Mouse (Mus musculus): ENCODE results near the gene Mad1l1.
A peak's percentile ranks its signal among the peaks of the same experiment; 100 is the strongest.

Mad1l1 gene

DNA sequence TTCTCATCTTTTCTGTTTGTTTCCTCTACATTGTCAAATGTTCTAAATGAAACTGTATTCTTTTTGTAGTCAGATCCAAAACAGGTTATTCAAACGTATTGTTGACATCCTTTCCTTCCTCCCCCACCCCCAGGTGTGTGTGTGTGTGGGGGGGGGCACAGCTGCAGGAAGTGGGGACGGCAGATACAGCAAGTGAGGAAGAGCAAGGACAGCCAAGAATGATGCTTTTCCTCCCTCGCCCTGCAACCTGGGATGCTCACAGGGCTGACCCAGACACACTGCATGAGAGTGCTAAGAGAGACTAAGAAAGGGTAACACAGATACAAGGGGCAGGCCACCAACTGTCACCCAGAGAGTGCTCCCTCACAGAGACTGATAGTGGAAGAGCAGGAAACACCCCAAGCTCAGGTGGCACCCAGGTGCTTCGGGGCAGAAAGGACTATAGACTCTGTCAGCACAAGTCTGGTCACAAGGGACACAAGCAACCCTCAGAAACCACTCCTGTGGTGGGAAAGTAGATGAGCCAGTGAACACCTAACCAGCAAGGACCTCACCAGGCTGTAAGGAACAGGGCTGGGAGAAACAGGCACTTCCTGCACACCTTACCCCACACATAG lies 105.8 kb downstream of the Mad1l1 start:
- DNase-seq (ENCODE audit: low spot score): no peak

GRCm38 (mm10) chr5:140213001-140213400 lies 108.4 kb downstream of the Mad1l1 start:
- DNase-seq (ENCODE audit: low spot score): no peak

DNA sequence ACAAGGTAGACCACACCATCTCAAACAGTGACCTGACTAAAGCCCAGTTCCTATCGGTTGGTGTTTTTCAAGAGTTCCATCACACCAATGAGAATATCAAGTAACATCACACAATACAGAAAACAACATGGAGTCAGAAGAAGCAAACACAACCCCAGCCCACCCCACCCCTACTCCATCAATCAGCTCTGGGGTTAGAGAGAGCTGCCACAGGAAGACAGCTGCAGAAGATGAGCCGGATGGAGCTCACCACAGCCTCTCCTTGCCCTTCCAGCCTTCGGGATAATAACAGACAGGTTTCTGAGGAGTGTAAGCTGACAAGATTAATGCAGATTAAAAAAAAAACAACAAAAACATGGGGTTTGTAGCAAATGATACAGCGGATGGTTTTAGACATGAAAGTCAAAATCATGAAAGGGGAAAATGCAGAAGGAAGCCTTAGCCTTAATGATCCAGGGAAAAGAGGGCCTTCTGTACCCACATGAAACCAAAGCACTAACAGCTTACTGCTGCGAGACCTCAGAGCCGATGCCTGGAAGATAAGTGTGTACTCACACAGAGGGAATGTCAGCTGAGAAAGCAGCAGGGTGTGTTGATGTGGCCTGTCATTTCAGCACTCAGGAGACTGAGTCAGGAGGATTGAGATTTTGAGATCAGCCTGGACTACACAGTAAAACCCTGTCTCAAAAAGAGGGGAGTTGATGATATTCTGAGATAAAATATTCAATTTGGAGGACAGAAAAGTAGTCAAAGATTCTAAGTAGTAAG lies 110.8 kb downstream of the Mad1l1 start:
- DNase-seq (ENCODE audit: low spot score): no peak

- peak; percentile 69 for DNase-seq (ENCODE audit: low spot score)
Measured at GRCm38 (mm10) chr5:140208743-140209409, 112.5 kb downstream of the Mad1l1 start.

DNA sequence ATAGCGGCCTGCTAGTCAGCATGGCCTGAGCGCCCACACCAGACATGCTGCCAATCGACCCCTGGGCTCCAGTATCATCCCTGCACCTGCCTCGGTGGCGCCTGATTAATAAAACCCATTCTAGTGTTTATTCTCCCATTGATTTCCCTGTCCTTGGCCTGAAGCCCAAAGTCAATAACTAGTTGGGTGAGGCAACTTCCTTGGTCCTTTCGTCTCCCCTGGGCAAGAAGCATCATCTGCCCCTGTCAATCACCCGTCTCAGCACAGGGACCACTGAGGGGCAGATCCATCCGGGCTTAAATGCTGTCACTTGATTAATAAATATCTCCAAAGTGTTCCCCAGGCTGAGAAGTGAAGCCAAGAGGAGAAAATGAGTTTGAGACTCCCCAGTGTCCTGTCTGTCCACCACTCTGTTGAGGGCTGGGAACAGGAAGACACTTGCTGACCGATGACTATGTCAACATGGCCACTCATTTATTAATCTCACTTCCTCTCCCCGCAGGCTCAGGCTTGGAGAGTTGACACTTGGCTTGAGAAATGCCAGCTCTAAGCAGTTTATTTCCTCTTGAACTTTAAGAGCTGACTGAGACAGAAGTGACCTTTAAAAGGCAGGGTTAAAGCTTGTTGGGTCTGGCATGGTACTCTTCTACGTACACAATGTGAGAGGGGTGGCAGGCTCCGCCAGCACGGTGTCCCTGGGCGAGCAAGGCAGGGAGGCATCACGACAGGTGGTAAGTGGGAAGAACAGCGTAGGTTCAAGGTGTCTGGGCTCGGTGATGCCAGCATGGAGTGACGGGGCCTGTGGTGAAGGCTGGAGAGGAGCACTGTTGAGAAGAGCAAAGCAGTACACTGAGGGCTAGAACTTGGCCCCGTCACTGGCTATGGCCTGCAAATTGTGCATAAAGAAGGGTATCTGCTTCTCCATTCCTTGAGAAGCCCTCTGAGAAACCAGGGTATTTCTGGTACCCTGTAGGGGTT lies 114.3 kb downstream of the Mad1l1 start:
- DNase-seq (ENCODE audit: low spot score): no peak

DNA sequence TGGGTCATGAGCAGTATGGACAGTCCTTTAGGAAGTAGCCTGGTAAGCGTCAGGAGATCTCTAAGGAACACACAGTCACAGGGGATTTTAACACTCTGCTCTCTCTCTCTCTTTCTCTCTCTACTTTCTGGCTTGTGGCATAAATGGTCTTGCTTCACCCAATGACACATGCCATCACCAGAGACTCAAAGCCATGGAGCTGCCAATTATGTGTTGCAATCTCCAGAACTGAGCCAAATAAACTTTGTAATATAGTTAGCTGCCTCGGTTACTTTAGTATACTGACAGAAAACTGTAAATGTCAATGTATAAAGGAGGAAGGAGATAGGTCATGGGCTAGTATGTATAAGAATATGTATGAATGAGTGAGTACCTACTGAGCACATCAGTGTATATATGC lies 115.4 kb downstream of the Mad1l1 start:
- DNase-seq (ENCODE audit: low spot score): no peak

GRCm38 (mm10) chr5:140204465-140204864 lies 116.9 kb downstream of the Mad1l1 start:
- DNase-seq (ENCODE audit: low spot score): no peak

GRCm38 (mm10) chr5:140204037-140204436 lies 117.3 kb downstream of the Mad1l1 start:
- DNase-seq (ENCODE audit: low spot score): no peak

GRCm38 (mm10) chr5:140202451-140202850 lies 118.9 kb downstream of the Mad1l1 start:
- DNase-seq (ENCODE audit: low spot score): no peak

DNA sequence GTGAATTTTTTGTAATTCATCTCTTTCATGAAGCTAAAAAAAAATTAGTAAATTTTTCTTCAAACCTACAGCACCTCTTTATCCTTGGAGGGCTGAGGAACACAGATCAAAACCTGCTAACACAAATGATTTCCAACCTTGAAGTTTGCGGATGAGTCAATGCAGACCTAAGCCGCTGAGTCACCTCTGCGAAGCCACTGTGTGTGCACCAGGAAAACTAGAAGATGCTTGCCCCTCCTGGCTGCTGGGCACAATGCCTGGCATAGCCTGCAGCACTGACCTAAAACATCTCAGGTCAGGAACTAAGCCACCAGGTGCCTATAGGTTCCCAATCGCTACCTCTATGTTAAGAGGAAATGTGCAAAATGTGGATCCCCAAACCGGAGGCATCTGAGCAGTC lies 119.8 kb downstream of the Mad1l1 start:
- no peak for DNase-seq (ENCODE audit: low spot score)

DNA sequence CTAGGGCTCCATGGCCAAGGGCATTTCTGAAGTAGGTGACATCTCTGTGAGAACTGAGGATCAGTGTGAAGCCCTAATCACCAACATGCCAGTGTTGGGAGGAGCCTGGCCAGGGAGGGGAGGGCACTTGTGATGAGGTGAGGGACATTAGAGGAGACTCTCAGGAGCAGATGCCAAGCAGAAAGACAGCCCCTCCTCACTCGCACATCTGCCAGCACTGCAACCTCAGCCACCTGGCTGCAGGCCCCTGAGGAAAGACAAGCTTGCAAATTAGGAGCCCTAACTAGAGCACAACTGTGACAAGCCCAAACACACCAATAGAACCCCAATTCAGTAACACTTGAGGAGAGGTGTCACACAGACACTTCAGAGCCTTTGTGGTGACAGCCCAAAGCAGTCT lies 120.2 kb downstream of the Mad1l1 start:
- no peak for DNase-seq (ENCODE audit: low spot score)

DNA sequence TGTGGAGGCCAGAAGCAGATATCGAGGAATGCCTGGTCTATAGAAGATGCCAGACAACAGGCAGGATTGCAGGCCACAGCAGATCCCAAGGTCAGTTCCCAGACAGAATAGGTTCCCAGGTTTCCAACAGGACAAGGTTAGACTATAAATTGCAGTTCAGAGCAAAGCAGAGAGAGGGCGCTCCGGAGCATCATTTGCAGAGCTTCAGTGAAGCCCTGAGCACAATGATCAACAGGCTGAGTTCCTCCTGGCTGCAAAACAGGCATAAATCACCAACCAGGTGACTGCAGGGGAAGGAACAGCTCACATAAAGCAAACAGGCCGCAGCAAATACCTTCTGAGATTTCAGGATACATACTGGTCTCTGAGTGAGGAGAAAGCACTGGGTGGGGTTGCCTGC lies 123.6 kb downstream of the Mad1l1 start:
- peak; percentile 82 for DNase-seq (ENCODE audit: low spot score)

GRCm38 (mm10) chr5:140196446-140196845 lies 124.9 kb downstream of the Mad1l1 start:
- no peak for DNase-seq (ENCODE audit: low spot score)

- no peak for DNase-seq (ENCODE audit: low spot score)
Measured at GRCm38 (mm10) chr5:140194173-140194572, 127.2 kb downstream of the Mad1l1 start.

DNA sequence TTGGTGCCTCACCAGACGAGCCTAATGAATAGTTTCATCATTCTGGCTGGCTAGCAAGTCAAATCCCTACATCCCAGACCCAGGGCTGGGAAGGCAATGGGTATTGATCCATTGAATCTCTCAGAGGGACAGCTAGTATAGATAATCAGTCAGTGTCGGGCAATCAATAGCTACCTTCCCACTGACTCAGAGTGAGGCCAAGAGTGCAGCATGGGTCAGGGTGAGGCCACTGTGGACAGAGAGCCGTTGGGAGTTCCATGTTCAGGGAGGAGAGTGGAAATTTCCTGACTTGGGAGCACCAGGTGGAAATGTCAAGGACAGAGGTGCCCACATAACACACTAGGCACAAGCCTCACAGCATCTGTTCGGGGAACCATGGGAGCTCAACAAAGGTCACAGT lies 129.8 kb downstream of the Mad1l1 start:
- DNase-seq (ENCODE audit: low spot score): no peak

- DNase-seq (ENCODE audit: low spot score): no peak
Measured at GRCm38 (mm10) chr5:140186351-140186750, 135.0 kb downstream of the Mad1l1 start.

GRCm38 (mm10) chr5:140185757-140186156 lies 135.6 kb downstream of the Mad1l1 start:
- no peak for DNase-seq (ENCODE audit: low spot score)

DNA sequence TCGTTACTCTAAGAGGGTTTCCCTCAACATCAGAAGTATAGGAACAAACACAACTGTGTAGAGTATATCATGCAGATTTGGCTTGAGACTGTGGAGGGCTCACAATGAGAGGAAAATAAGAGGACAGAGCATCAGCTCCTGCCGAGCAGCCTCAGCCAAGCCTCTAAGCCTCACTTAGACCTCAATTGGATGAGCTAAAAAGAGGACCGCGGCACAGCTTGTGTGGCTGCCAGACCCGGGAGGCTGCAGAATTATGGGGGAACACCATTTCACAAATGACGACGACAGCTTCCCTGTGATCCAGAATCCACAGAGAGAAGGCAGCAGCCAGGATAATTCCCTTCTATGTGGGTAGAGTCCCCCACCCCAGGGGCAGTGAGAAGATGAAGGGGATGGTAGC lies 138.0 kb downstream of the Mad1l1 start:
- no peak for DNase-seq (ENCODE audit: low spot score)

DNA sequence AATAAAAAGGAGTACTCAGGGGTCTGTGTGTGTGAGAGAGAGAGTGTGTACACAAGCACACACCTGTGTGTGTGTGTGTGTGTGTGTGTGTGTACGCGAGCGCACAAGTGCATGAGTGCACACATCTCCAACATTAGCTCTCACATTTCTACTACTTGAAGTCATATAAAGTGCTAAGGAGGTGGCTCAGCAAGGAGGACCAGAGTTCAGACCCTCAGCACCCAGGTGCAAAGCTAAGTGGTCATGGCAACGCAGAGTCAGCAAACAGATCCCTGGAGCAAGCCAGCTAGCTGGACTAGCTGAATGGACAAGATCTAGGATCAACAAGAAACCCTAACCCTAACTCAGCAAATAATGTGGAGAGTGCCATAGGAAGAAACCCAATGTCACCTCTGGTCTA lies 139.0 kb downstream of the Mad1l1 start:
- no peak for DNase-seq (ENCODE audit: low spot score)

GRCm38 (mm10) chr5:140180016-140180415 lies 141.3 kb downstream of the Mad1l1 start:
- no peak for DNase-seq (ENCODE audit: low spot score)

- no peak for DNase-seq (ENCODE audit: low spot score)
Measured at GRCm38 (mm10) chr5:140178058-140178690, 143.2 kb downstream of the Mad1l1 start.

DNA sequence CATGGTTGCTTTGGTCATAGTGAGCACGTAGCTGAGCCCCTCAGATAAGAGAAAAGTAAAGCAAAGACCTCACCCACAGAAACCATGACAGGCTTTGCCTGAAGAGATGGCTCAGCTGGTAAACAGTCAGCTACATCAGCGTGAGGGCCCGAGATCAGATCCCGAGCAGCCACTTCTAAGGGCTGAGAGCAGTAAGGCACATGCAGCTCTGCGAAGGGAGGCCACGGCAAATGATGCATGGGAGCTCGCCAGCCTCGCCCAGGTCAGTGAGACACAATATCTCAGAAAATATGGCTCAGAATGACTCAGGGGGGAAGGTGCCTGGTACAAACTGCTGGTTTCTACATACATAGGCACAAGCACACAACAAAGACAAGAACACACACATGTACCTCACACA lies 143.8 kb downstream of the Mad1l1 start:
- DNase-seq (ENCODE audit: low spot score): no peak
